Mouse (Mus musculus) stomach, postnatal 0 days (tissue): ENCODE results near the gene Snx29. TPM values are rescaled to one million over a fixed set of nuclear protein-coding genes. Genes with fewer than 3 reads are reported as not detected.

ENCODE experiments used
- ATAC-seq: fragments of 200-750 bp; cut with Nextera tagmentation; 2 replicates; pipeline ENCODE4 v1.8.0; 2017; ENCODE audit not compliant: low FRiP score, low TSS enrichment
- DNase-seq: peaks from one replicate; pipeline ENCODE4 v3.0.0-alpha.2; 2016; ENCODE audit warnings: low spot score
- H3K27ac ChIP-seq: fragments of 300-500 bp; sonication (generic); replicated peaks from 2 replicates; pipeline ENCODE4 v1.5.1; 2014; ENCODE audit warnings: mild to moderate bottlenecking, control low read depth
- H3K27me3 ChIP-seq: fragments of 300-500 bp; sonication (generic); 2 replicates; pipeline ENCODE4 v1.6.1; 2014; ENCODE audit warnings: low read length; ENCODE audit not compliant: control insufficient read depth, insufficient read depth
- H3K36me3 ChIP-seq: fragments of 300-500 bp; sonication (generic); 2 replicates; pipeline ENCODE4 v1.6.1; 2014; ENCODE audit warnings: low read length, mixed read lengths; ENCODE audit not compliant: control insufficient read depth, insufficient read depth
- H3K4me1 ChIP-seq: fragments of 300-500 bp; sonication (generic); replicated peaks from 2 replicates; pipeline ENCODE4 v1.6.1; 2014; ENCODE audit warnings: antibody characterized with exemption; ENCODE audit not compliant: control insufficient read depth, insufficient read depth
- H3K4me2 ChIP-seq: fragments of 300-500 bp; sonication (generic); replicated peaks from 2 replicates; pipeline ENCODE4 v1.6.1; 2014; ENCODE audit warnings: low read depth, mild to moderate bottlenecking, control low read depth, moderate library complexity
- H3K4me3 ChIP-seq: fragments of 300-500 bp; sonication (generic); 2 replicates; pipeline ENCODE4 v1.5.1; 2014; ENCODE audit warnings: low read depth, low read length, control low read depth
- H3K9ac ChIP-seq: fragments of 300-500 bp; sonication (generic); 2 replicates; pipeline ENCODE4 v1.6.1; 2014; ENCODE audit warnings: mild to moderate bottlenecking, low read length, control low read depth, mixed read lengths
- H3K9me3 ChIP-seq: fragments of 300-500 bp; sonication (generic); 2 replicates; pipeline ENCODE4 v1.6.1; 2016; ENCODE audit warnings: low read length; ENCODE audit not compliant: control insufficient read depth
- CTCF ChIP-seq: IDR thresholded peaks from 2 replicates; pipeline ENCODE4 v1.5.1; 2016; ENCODE audit warnings: antibody characterized with exemption, low read depth, mild to moderate bottlenecking, moderate library complexity
- EP300 ChIP-seq: optimal IDR thresholded peaks from 2 replicates; pipeline ENCODE3; 2016; ENCODE audit warnings: antibody characterized with exemption
- WGBS: fragments of 180-500 bp; shearing (Covaris S2); extraction: QIAGEN DNeasy Blood & Tissue Kit; methylation state at CpG from one replicate; pipeline ENCODE4 v1.1.7; 2014; 5-methylcytosine and 5-hydroxymethylcytosine counted together
- polyA plus RNA-seq: library from polyadenylated mRNA; unstranded; fragments of >200 nt; fragmentation: Nextera tagmentation; extraction: Ambion mirVana; gene quantifications from 2 replicates; pipeline ENCODE4 v1.2.1, GENCODE M21; 2015

Snx29 gene
- polyA plus RNA-seq, 1 experiment from 2014 or later = 4.8 TPM

- Histone ChIP-seq H3K4me2 (no peak overlapping the region), H3K27ac (no peak overlapping the region), H3K36me3 (no peaks in the 10 kb centered on the region), H3K9me3 (no peaks in the 10 kb centered on the region), H3K4me1 (no peaks in the 10 kb centered on the region), H3K9ac (no peak overlapping the region), H3K27me3 (no peaks in the 10 kb centered on the region), H3K4me3 (no peak overlapping the region)
- TF ChIP-seq EP300 = no peak
- no peak for TF ChIP-seq CTCF
- 91% methylated on average over 9 of the region's 9 CpGs for WGBS
- no peak for DNase-seq
- ATAC-seq = no peak
These were observed 362.6 kb downstream of the Snx29 start for GRCm38 (mm10) chr16:11685264-11685663.

- Histone ChIP-seq H3K4me3 (no peak overlapping the region), H3K4me2 (no peak overlapping the region), H3K9me3 (no peaks in the 10 kb centered on the region), H3K9ac (no peak overlapping the region), H3K4me1 (no peaks in the 10 kb centered on the region), H3K27me3 (no peaks in the 10 kb centered on the region), H3K27ac (no peak overlapping the region), H3K36me3 (no peaks in the 10 kb centered on the region)
- DNase-seq = no peak
- TF ChIP-seq CTCF (no peak), EP300 (no peak)
- WGBS = 81% methylated on average over 3 of the region's 3 CpGs
- no peak for ATAC-seq
These were observed 363.1 kb downstream of the Snx29 start for GRCm38 (mm10) chr16:11685735-11686340.

GRCm38 (mm10) chr16:11687836-11688235 is 365.1 kb downstream of the Snx29 start:
- TF ChIP-seq CTCF (no peak), EP300 (no peak)
- no peaks in the 10 kb centered on the region for H3K36me3 ChIP-seq
- DNase-seq (no peak), ATAC-seq (no peak)
- H3K4me1 ChIP-seq = no peaks in the 10 kb centered on the region
- H3K4me3 ChIP-seq = no peak overlapping the region
- no peak overlapping the region for H3K9ac ChIP-seq
- no peaks in the 10 kb centered on the region for H3K27me3 ChIP-seq
- H3K4me2 ChIP-seq = no peak overlapping the region
- H3K27ac ChIP-seq = no peak overlapping the region
- no peaks in the 10 kb centered on the region for H3K9me3 ChIP-seq

- no peaks in the 10 kb centered on the region for H3K9me3 ChIP-seq
- no peak overlapping the region for H3K27ac ChIP-seq
- no peaks in the 10 kb centered on the region for H3K4me1 ChIP-seq
- ATAC-seq = no peak
- H3K36me3 ChIP-seq = no peaks in the 10 kb centered on the region
- no peak overlapping the region for H3K4me2 ChIP-seq
- 53% methylated on average over 4 of the region's 4 CpGs for WGBS
- TF ChIP-seq CTCF = no peak
- TF ChIP-seq EP300 = no peak
- no peak overlapping the region for H3K4me3 ChIP-seq
- no peak for DNase-seq
- no peak overlapping the region for H3K9ac ChIP-seq
- H3K27me3 ChIP-seq = no peaks in the 10 kb centered on the region
These were observed 365.7 kb downstream of the Snx29 start for GRCm38 (mm10) chr16:11688281-11689005.

- no peaks in the 10 kb centered on the region for H3K27me3 ChIP-seq
- H3K4me3 ChIP-seq = no peak overlapping the region
- H3K27ac ChIP-seq = no peak overlapping the region
- no peaks in the 10 kb centered on the region for H3K4me1 ChIP-seq
- DNase-seq (no peak), ATAC-seq (no peak)
- H3K36me3 ChIP-seq = no peaks in the 10 kb centered on the region
- no peak overlapping the region for H3K4me2 ChIP-seq
- TF ChIP-seq EP300 = no peak
- no peak overlapping the region for H3K9ac ChIP-seq
- no peaks in the 10 kb centered on the region for H3K9me3 ChIP-seq
- WGBS = 71% methylated on average over 8 of the region's 8 CpGs
These were observed 367.4 kb downstream of the Snx29 start for GRCm38 (mm10) chr16:11690097-11690496.

GRCm38 (mm10) chr16:11690756-11691155 is 368.0 kb downstream of the Snx29 start:
- H3K4me2 ChIP-seq = no peak overlapping the region
- no peak overlapping the region for H3K4me3 ChIP-seq
- no peak overlapping the region for H3K9ac ChIP-seq
- H3K36me3 ChIP-seq = no peaks in the 10 kb centered on the region
- no peak overlapping the region for H3K27ac ChIP-seq
- H3K27me3 ChIP-seq = no peaks in the 10 kb centered on the region
- no peak for DNase-seq
- WGBS = 53% methylated on average over 4 of the region's 4 CpGs
- H3K9me3 ChIP-seq = no peaks in the 10 kb centered on the region
- TF ChIP-seq CTCF (no peak), EP300 (no peak)
- no peaks in the 10 kb centered on the region for H3K4me1 ChIP-seq
- no peak for ATAC-seq
